Mouse (Mus musculus) colon, adult 2 months (tissue): Measurements from ENCODE around the gene Zfand5. TPM values are rescaled to one million over a fixed set of nuclear protein-coding genes. Genes with fewer than 3 reads are reported as not detected.

Experiments
- polyA plus RNA-seq: library from polyadenylated mRNA; depleted of rRNA; stranded (reverse); fragments of >200 nt; gene quantifications from 2 replicates; pipeline ENCODE4 v1.2.3, GENCODE M21; 2012; rRNA removed

The Zfand5 gene
- polyA plus RNA-seq: 19.0 and 24.1 TPM in 2 replicates

DNA sequence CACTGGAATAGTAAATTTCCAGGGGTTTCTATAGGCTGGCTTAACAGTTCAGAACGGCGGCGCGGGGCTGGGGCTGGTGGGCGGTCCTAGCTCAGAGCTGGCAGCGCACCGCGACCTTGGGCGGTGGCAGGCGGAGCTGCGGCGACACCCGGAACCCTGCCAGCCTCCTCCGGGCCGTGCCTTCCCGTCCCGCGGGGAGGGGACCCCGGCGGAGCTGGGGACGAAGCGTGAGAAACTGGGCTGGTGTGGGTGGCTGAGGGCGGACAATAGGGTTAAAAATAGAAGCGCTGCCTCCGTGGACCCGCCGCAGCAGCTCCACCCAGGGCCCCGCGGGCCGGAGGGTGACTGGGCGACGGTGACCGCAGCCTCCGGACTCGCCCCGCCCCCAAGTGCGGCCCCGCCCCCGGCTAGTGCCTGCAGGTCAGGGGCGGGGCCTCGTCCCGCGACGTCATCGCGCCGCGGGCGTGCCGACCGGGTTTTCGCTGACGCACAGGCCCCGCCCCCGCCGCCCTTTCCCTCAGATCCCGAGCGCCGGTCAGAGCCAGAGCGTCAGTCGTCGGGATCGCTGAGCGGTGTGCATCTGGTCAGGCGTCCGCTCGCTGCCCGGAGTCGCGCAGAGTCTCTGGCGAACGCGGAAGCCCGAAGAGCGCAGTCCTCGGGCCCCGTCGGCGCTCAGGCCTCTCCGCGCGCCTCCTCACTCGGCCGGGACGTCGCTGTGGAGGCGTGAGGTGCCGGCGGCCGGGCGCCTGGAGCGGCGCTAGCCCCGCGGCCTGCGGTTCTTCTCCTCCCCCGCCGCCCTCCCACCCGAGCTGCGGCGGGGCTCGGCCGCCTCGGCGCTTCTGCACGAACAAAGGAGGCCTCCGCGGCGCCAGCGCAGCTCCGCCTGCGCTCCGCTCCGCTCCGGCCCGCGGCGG is at the start of gene Zfand5:
TSS of gene Zfand5 (plus strand) at position 538 of the 914 bp plus-strand sequence.

Other genes with a start within 250 kb of the Zfand5 start
- gene Gda, start 201.2 kb downstream of the Zfand5 start, polyA plus RNA-seq: 9.8 and 14.5 TPM in 2 replicates